Mouse (Mus musculus) inflammation-experienced regulatory T-cells, adult 6 months (primary cell): Measurements from ENCODE around the gene Slc30a4. TPM values are rescaled to one million over a fixed set of nuclear protein-coding genes. Genes with fewer than 3 reads are reported as not detected.

Source experiments
- ATAC-seq: one replicate; pipeline ENCODE4 v1.8.0; 2017
- polyA plus RNA-seq, 3 experiments: library from polyadenylated mRNA; unstranded; fragments of 100-300 nt; shearing (Covaris generic); gene quantifications; one replicate each; pipeline ENCODE4 v1.2.1; 2017

Slc30a4 gene
- under 1 TPM; 0.15 to 0.91 (median 0.59) TPM for polyA plus RNA-seq

- peak; percentile 58 for ATAC-seq
Observed at GRCm38 (mm10) chr2:122702181-122703036, at the start of gene Slc30a4. TSS of gene Slc30a4 (minus strand) at chr2:122702663.

- ATAC-seq: no peak
Observed at GRCm38 (mm10) chr2:122746461-122746860, 44.0 kb upstream of the Slc30a4 start.

GRCm38 (mm10) chr2:122739023-122739422 lies 36.6 kb upstream of the Slc30a4 start:
- peak; percentile 14 for ATAC-seq

- peak; percentile 86 for ATAC-seq
Observed at GRCm38 (mm10) chr2:122737894-122738830, 35.7 kb upstream of the Slc30a4 start, which contains the start of gene Bloc1s6. TSS of gene Bloc1s6 (plus strand) at chr2:122738503.

GRCm38 (mm10) chr2:122731456-122731855 lies 29.0 kb upstream of the Slc30a4 start:
- no peak for ATAC-seq

- no peak for ATAC-seq
Observed at GRCm38 (mm10) chr2:122725604-122726003, 23.1 kb upstream of the Slc30a4 start.

GRCm38 (mm10) chr2:122720564-122720963 lies 18.1 kb upstream of the Slc30a4 start:
- ATAC-seq: no peak

- ATAC-seq: no peak
Observed at GRCm38 (mm10) chr2:122719232-122719631, 16.8 kb upstream of the Slc30a4 start.

- ATAC-seq: no peak
Observed at GRCm38 (mm10) chr2:122716301-122716842, 13.9 kb upstream of the Slc30a4 start.

GRCm38 (mm10) chr2:122715148-122715692 lies 12.8 kb upstream of the Slc30a4 start:
- no peak for ATAC-seq

- ATAC-seq: no peak
Observed at GRCm38 (mm10) chr2:122712848-122713247, 10.4 kb upstream of the Slc30a4 start.

- ATAC-seq: no peak
Observed at GRCm38 (mm10) chr2:122711911-122712310, 9.4 kb upstream of the Slc30a4 start.

- ATAC-seq: no peak
Observed at GRCm38 (mm10) chr2:122709156-122709555, 6.7 kb upstream of the Slc30a4 start.

GRCm38 (mm10) chr2:122708080-122708479 lies 5.6 kb upstream of the Slc30a4 start:
- ATAC-seq: no peak

GRCm38 (mm10) chr2:122704572-122704971 lies 2.1 kb upstream of the Slc30a4 start:
- ATAC-seq: no peak

GRCm38 (mm10) chr2:122701871-122702180 lies 637 bp downstream of the Slc30a4 start:
- no peak for ATAC-seq

- no peak for ATAC-seq
Observed at GRCm38 (mm10) chr2:122701012-122701411, 1.5 kb downstream of the Slc30a4 start.

- no peak for ATAC-seq
Observed at GRCm38 (mm10) chr2:122697526-122697925, 4.9 kb downstream of the Slc30a4 start.

- no peak for ATAC-seq
Observed at GRCm38 (mm10) chr2:122686665-122687064, 15.8 kb downstream of the Slc30a4 start.

GRCm38 (mm10) chr2:122683641-122684040 lies 18.8 kb downstream of the Slc30a4 start:
- no peak for ATAC-seq

- ATAC-seq: no peak
Observed at GRCm38 (mm10) chr2:122682520-122682919, 19.9 kb downstream of the Slc30a4 start.

GRCm38 (mm10) chr2:122681379-122682137 lies 20.9 kb downstream of the Slc30a4 start:
- no peak for ATAC-seq
